Mouse (Mus musculus) limb, embryonic 12.5 days (tissue): ENCODE measurements around the gene Pappa. TPM values are rescaled to one million over a fixed set of nuclear protein-coding genes. Genes with fewer than 3 reads are reported as not detected.
A peak's percentile ranks its signal among the peaks of the same experiment; 100 is the strongest.

ENCODE experiments used
- ATAC-seq: fragments of 200-750 bp; cut with Nextera tagmentation; 2 replicates; pipeline ENCODE4 v1.8.0; 2017; ENCODE audit warnings: low read depth, moderate TSS enrichment; ENCODE audit not compliant: insufficient number of reproducible peaks, insufficient read depth, low FRiP score, low TSS enrichment
- H3K27ac ChIP-seq: fragments of 300-500 bp; sonication (generic); 2 replicates; pipeline ENCODE4 v1.5.1; 2016; ENCODE audit warnings: mild to moderate bottlenecking, moderate library complexity
- H3K27me3 ChIP-seq: fragments of 300-500 bp; sonication (generic); 2 replicates; pipeline ENCODE4 v1.6.1; 2016; ENCODE audit warnings: mild to moderate bottlenecking, moderate library complexity
- H3K36me3 ChIP-seq: fragments of 300-500 bp; sonication (generic); 2 replicates; pipeline ENCODE4 v1.6.1; 2016; ENCODE audit warnings: mild to moderate bottlenecking, moderate library complexity
- H3K4me1 ChIP-seq: fragments of 300-500 bp; sonication (generic); replicated peaks from 2 replicates; pipeline ENCODE4 v1.6.1; 2016
- H3K4me2 ChIP-seq: fragments of 300-500 bp; sonication (generic); 2 replicates; pipeline ENCODE4 v1.6.1; 2016; ENCODE audit warnings: mild to moderate bottlenecking, moderate library complexity
- H3K4me3 ChIP-seq: fragments of 300-500 bp; sonication (generic); replicated peaks from 2 replicates; pipeline ENCODE4 v1.5.1; 2016; ENCODE audit warnings: mild to moderate bottlenecking
- H3K9ac ChIP-seq: fragments of 300-500 bp; sonication (generic); replicated peaks from 2 replicates; pipeline ENCODE4 v1.6.1; 2016; ENCODE audit warnings: mild to moderate bottlenecking, moderate library complexity
- H3K9me3 ChIP-seq: fragments of 300-500 bp; sonication (generic); 2 replicates; pipeline ENCODE4 v1.6.1; 2016; ENCODE audit warnings: mild to moderate bottlenecking, moderate library complexity
- WGBS: fragments of 180-500 bp; shearing (Covaris S2); methylation state at CpG from one replicate; pipeline ENCODE4 v1.1.7; 2016; 5-methylcytosine and 5-hydroxymethylcytosine counted together
- polyA plus RNA-seq: library from polyadenylated mRNA; unstranded; fragments of >200 nt; fragmentation: Nextera tagmentation; extraction: Ambion mirVana; gene quantifications from 2 replicates; pipeline ENCODE4 v1.2.1, GENCODE M21; 2016

The Pappa gene
- 0.87 and 1.1 TPM in 2 replicates for polyA plus RNA-seq

DNA sequence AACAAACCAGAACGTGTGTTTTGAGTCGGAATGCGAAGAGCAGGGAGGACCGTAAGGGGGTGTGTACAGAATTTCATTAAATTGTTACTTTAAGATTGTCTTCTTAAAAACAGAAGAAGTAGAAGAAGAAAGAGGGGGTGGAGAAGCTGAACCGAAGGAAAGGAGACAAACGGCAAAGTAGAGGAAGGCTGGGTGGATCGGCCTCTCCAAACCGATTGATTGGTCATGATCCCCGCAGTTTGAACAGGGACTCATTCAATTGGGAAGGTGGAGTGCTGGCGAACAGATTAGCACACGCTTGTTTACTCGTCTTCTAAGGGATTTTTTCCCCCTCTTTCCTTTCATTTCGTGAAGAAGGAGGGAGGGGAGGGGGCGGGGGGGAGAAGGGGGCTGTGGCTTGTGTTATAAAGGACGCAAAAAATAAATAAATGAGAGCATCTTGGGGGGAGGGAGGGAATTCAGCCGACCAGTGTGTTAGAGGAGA lies at the start of gene Pappa:
Pappa (plus strand) TSS at position 434 of the 484 bp plus-strand sequence.
- no peak for ATAC-seq
- Histone ChIP-seq H3K4me2 (peak within 1 kb of the TSS; percentile 80), H3K36me3 (no peaks in the 10 kb centered on the region), H3K27ac (peak within 1 kb of the TSS; percentile 87), H3K9me3 (no peaks in the 10 kb centered on the region), H3K4me3 (peak within 1 kb of the TSS; percentile 58), H3K9ac (peak within 1 kb of the TSS; percentile 67), H3K4me1 (peaks cover 22% of the 10 kb centered on the region), H3K27me3 (peaks cover 13% of the 10 kb centered on the region)
- under 1% methylated on average over 16 of the region's 16 CpGs for WGBS

DNA sequence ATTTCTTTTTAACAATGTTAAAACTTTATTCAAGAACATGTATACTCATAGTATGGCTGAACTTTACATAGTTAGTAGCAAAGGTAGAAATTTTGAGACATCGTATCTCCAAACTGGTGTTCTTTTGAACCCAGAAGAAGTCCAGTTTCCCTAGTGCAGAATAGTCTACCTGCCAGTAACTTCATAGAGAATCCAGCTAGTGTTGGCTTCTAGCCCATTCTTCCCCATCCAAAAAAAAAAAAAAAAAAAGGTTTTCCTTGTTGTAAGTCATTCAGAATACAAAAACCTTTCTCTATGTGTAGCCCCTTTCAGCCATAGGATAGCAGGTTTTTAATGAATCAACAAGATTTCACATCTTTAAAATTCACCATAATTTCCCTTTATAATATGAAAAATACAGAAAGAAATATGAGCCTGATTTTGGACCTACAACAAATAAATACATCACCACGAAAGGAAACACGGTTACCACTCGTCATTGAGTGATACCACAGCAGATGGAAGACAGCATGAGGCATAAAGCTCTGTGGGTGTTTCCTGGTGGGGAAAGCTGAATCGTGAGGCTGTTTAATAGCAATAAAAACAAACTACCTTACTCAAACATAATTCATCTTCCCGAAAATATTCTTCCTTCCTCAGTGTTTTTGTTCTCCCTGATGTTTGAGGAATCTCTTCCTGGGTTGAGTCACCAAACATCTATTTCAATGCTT lies 45.9 kb upstream of the Pappa start:
- H3K27ac ChIP-seq, result no peak overlapping the region
- ATAC-seq, result no peak
- no peaks in the 10 kb centered on the region for H3K9me3 ChIP-seq
- no peak overlapping the region for H3K9ac ChIP-seq
- H3K4me3 ChIP-seq, result no peak overlapping the region
- no peaks in the 10 kb centered on the region for H3K4me1 ChIP-seq
- no peak overlapping the region for H3K4me2 ChIP-seq
- 88% methylated on average over 6 of the region's 6 CpGs for WGBS
- H3K36me3 ChIP-seq, result no peaks in the 10 kb centered on the region
- H3K27me3 ChIP-seq, result no peaks in the 10 kb centered on the region

DNA sequence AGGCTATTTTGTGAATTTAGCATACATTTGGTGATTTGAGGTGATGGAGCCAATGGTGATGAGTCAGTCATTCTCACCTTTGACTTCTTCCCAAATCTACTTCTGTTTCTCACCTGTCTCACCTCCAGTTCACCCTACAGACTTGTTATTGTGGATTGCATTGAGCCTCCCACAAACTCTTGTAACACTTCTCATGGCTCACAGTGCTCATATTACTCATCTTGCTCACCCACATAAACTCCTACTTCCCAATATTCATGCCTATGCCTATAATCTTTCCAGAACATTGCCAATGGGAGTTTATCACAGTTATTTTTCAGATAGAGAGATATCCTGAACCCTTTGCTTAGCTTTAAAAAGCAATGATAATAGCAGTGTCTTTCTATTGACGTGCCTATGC lies 37.1 kb upstream of the Pappa start:
- no peaks in the 10 kb centered on the region for H3K9me3 ChIP-seq
- no peak overlapping the region for H3K9ac ChIP-seq
- H3K4me3 ChIP-seq, result no peak overlapping the region
- 88% methylated on average over 1 of the region's 1 CpGs for WGBS
- H3K27ac ChIP-seq, result no peak overlapping the region
- no peak for ATAC-seq
- H3K4me1 ChIP-seq, result no peaks in the 10 kb centered on the region
- no peaks in the 10 kb centered on the region for H3K36me3 ChIP-seq
- no peaks in the 10 kb centered on the region for H3K27me3 ChIP-seq
- H3K4me2 ChIP-seq, result no peak overlapping the region

DNA sequence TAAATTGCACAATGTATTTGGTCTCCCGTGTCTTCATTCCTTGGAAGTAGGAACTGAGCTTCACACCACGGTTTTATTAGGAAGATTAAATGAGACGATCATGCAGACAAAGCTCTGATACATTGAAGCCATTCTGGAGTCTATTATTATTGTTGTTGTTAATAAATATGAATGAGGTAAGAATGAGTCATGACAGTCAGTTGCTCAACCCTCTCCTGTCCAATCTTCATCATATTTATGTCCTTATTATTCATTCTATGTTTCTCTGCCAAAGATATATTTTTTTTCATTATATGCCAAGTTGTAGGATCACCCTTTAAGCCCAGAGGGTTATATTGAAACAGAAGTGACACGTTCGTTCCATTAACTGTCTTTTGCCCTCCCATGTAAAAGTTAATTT lies 36.4 kb upstream of the Pappa start:
- H3K36me3 ChIP-seq, result no peaks in the 10 kb centered on the region
- no peak overlapping the region for H3K9ac ChIP-seq
- no peak overlapping the region for H3K27ac ChIP-seq
- H3K9me3 ChIP-seq, result no peaks in the 10 kb centered on the region
- H3K27me3 ChIP-seq, result no peaks in the 10 kb centered on the region
- WGBS, result 84% methylated on average over 5 of the region's 5 CpGs
- H3K4me2 ChIP-seq, result no peak overlapping the region
- no peak overlapping the region for H3K4me3 ChIP-seq
- H3K4me1 ChIP-seq, result no peaks in the 10 kb centered on the region
- no peak for ATAC-seq

DNA sequence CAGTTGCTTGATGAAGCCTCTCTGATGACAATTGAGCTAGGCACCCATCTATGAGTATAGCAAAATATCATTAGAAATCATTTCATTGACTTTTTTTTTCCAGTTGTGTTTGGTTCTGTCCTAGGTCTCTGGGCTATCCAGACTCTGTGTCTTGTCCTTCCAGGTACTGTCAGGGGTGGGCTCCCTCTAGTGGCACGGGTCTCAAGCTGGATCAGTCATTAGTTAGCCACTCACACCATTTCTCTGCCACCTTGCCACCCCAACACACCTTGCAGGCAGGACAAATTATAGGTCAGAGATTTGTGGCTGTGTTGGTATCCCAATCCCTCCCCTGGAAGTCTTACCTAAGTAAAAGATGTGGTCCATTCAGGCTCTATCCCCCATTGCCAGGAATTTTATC lies 31.8 kb upstream of the Pappa start:
- H3K9me3 ChIP-seq, result no peaks in the 10 kb centered on the region
- no peaks in the 10 kb centered on the region for H3K4me1 ChIP-seq
- no peaks in the 10 kb centered on the region for H3K27me3 ChIP-seq
- no peak overlapping the region for H3K4me3 ChIP-seq
- H3K27ac ChIP-seq, result no peak overlapping the region
- ATAC-seq, result no peak
- no peak overlapping the region for H3K4me2 ChIP-seq
- no peak overlapping the region for H3K9ac ChIP-seq
- WGBS, result 9% methylated on average over 1 of the region's 1 CpGs
- no peaks in the 10 kb centered on the region for H3K36me3 ChIP-seq

DNA sequence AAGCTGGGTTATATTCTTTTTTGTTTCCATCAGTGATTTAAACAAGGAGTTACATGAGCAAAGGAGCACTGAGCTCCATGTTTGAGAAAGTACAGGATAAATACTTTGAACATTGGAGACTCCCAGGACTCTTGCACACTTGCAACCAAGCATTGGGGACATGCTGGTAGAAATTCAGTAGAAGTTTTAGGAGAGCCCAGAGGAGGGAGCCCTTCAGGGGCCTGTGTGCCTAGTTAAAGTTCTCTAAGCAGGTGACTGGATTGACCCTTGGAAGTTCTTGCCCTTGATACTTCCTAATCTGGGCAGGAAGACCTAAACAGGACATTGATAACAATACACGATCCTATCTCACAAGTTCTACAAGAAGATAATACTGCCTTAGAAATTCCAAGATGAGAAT lies 3.6 kb upstream of the Pappa start:
- ATAC-seq, result no peak
- peaks cover 6% of the 10 kb centered on the region for H3K27me3 ChIP-seq
- H3K4me2 ChIP-seq, result no peak overlapping the region
- H3K36me3 ChIP-seq, result no peaks in the 10 kb centered on the region
- 76% methylated on average over 1 of the region's 1 CpGs for WGBS
- H3K4me1 ChIP-seq, result peaks cover 11% of the 10 kb centered on the region; the same call in 1 of the 2 replicates
- no peak overlapping the region for H3K27ac ChIP-seq
- no peak overlapping the region for H3K4me3 ChIP-seq
- no peaks in the 10 kb centered on the region for H3K9me3 ChIP-seq
- H3K9ac ChIP-seq, result no peak overlapping the region

DNA sequence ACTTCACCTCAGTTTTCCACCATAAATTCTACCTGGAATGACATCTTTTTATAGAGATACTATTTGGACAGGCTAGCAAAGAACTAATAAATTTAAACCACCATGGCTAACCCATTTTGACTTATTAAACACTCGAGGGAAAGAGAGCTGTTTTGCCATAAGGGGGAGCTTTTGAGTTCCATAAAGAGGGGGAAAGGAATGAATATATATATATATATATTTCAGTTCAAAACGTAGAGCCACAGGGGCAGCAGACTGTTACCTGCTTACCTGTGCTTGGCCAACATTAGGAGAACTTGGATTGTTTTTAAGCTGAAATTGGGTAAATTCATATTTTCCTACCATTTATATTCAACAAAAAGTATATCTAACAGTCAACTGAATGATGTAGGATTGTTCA lies 1.1 kb upstream of the Pappa start:
- Histone ChIP-seq H3K9me3 (no peaks in the 10 kb centered on the region), H3K27ac (no peak overlapping the region), H3K4me3 (no peak overlapping the region), H3K27me3 (peaks cover 8% of the 10 kb centered on the region), H3K9ac (no peak overlapping the region), H3K36me3 (no peaks in the 10 kb centered on the region), H3K4me1 (peaks cover 19% of the 10 kb centered on the region), H3K4me2 (peak overlapping the region; percentile 80)
- no peak for ATAC-seq
- WGBS, result 3% methylated on average over 2 of the region's 2 CpGs

DNA sequence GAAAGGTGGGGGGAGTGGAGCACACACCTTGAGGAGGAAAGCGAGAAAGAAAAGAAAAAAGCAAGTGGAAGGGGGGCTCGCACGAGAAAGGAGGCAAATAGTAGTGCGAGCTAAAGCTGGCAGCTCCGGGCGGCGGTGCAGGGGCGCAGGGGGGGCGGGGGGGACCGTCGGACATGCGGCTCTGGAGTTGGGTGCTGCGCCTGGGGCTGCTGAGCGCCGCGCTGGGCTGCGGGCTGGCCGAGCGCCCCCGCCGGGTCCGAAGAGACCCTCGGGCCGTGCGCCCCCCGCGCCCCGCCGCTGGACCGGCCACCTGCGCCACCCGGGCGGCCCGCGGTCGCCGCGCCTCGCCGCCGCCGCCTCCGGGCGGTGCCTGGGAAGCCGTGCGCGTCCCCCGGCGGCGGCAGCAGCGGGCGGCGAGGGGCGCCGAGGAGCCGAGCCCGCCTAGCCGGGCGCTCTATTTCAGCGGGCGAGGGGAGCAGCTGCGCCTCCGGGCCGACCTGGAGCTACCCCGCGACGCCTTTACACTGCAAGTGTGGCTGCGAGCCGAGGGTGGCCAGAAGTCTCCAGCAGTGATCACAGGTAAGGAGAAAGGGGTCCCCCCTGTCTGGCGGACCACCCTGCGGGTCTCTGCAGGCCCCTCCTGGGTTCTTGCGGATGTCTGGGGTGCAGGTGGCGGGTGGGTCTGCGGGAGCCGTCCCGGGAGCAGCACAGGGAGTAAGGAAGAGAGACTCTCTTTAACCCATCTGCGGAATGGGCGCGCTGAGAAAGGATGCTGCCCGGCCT lies 586 bp downstream of the Pappa start:
- 1% methylated on average over 52 of the region's 80 CpGs for WGBS
- peak overlapping the region; percentile 80 for H3K4me2 ChIP-seq
- peak overlapping the region; percentile 58 for H3K4me3 ChIP-seq
- peak overlapping the region; percentile 87 for H3K27ac ChIP-seq
- ATAC-seq, result no peak; the same call in 1 of the 2 replicates
- H3K36me3 ChIP-seq, result no peaks in the 10 kb centered on the region
- H3K9ac ChIP-seq, result peak overlapping the region; percentile 67
- H3K27me3 ChIP-seq, result peaks cover 19% of the 10 kb centered on the region
- peaks cover 22% of the 10 kb centered on the region for H3K4me1 ChIP-seq
- H3K9me3 ChIP-seq, result no peaks in the 10 kb centered on the region

DNA sequence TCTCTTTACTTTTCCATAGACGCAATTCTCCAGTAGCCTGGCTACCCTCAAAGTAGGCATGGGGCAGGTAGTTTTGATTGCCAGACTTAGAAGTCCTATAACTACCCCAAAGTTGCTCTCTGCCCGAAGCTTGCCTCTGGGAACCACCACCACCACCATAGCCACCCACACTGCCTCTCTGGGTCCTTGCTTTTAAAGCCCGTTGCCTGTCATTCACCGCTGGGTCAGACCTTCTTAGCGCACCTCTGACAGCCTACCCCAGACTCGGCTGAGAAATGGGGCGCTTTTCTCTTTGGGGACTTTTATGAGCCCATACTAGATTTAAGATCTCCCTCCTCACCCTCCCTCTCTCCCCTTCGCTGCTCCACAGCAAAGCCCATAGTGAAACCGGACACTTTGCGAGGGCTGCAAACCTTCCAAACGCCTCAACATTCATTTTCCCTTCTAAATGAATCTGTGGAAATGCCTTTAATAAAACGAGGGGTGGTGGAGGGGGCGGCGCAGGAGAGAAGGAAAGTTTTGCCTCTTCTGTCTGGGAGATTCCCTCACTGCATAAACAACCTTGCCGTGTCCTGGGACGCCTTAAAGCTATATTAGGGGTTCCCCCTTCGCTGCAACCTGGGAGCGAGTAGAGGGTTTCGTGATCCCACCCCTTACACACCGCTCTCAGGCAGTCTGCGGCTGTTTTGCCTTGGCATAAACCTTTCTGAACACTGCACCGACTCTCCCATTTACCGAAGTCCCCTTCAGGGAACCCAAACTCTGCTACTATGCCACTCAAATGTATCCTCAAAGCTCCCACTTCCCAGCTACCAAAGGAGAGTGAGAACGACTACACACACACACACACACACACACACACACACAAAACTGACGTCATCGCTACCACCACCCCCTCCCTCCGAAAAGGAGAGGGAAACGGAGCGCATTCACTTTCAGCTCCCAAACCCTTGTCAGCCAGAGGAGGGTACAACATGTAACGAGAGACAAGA lies 1.7 kb downstream of the Pappa start:
- H3K4me1 ChIP-seq, result peaks cover 22% of the 10 kb centered on the region
- peak overlapping the region; percentile 58 for H3K4me3 ChIP-seq
- H3K9me3 ChIP-seq, result no peaks in the 10 kb centered on the region
- peak overlapping the region; percentile 67 for H3K9ac ChIP-seq
- ATAC-seq, result peak; percentile 53
- 0% methylated on average over 30 of the region's 30 CpGs for WGBS
- peak overlapping the region; percentile 87 for H3K27ac ChIP-seq
- peak overlapping the region; percentile 80 for H3K4me2 ChIP-seq
- peaks cover 21% of the 10 kb centered on the region for H3K27me3 ChIP-seq
- no peaks in the 10 kb centered on the region for H3K36me3 ChIP-seq

DNA sequence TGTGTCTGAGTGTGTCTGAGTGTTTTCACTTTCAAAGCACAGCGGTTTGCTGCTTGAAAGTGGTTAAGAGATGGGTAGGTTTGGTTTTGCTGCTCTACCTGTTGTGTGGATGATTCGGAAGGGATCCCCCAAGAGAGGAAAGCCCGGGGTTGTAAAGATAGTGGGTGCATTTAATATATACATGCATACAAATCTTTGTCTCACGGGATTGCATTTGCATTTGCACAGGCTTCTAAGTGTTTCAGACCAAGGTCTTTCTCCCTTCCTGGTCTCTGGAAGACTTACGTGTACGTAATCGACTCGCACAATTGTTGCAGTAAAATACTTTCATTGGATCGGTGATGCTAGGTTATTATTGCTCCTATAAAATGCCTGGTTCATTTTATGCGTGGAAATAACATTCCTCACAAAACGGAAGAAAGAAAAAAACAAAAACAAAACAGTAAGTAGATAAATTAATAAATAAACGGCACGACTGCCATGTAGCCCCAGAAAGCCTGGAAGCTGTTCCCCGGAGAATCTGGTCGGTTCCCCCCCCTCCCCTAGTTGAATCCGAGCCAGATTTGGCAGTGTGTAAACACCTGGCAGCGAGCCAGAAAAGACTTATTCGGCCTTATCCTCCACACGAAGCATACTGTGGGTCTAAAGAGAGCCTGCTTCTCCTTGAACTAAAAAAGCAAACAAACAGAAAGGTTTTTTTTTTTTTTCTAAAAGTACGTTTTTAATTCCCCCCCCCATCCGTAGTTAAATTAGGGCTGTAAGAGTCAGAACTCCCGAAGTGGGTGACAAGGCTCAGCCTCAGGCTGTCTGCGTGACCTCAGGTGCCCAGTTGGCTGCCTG lies 2.7 kb downstream of the Pappa start:
- Histone ChIP-seq H3K27me3 (peaks cover 27% of the 10 kb centered on the region), H3K4me1 (peaks cover 22% of the 10 kb centered on the region), H3K36me3 (no peaks in the 10 kb centered on the region), H3K4me3 (peak overlapping the region; percentile 58), H3K4me2 (peak overlapping the region; percentile 80), H3K27ac (peak overlapping the region; percentile 87), H3K9ac (peak overlapping the region; percentile 67; the same call in 1 of the 2 replicates), H3K9me3 (no peaks in the 10 kb centered on the region)
- no peak; the same call in 1 of the 2 replicates for ATAC-seq
- 4% methylated on average over 23 of the region's 23 CpGs for WGBS
